Mouse (Mus musculus) kidney, adult 9 months (tissue): ENCODE results near the gene Olfr1158.
"Not testable (repeated sequence)": the region's sequence is repeated elsewhere in the genome, so short reads cannot be mapped to it uniquely, and the experiment has no call there.

Experiments used
- DNase-seq: peaks from one replicate; pipeline ENCODE4 v3.0.0; 2022

The Olfr1158 gene

DNA sequence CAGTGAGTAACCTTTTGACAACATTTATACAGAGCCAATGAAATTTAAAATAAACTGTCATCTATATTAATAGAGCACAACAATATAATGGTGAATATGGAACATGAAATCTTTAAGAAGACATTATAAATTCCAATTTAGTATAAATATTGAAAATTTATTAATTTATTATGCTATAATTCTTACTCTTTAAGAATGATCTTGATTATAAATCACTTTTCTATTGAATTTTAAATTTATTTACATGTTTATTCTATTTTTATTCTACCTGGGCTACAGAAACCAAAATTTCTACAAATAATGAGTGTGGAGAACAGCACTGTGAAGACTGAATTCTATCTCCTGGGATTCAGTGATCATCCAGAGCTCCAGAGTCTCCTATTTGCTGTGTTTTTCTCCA lies at the start of gene Olfr1158:
TSS of gene Olfr1158 (plus strand) at position 301 of the 400 bp plus-strand sequence.
- DNase-seq: no peak

DNA sequence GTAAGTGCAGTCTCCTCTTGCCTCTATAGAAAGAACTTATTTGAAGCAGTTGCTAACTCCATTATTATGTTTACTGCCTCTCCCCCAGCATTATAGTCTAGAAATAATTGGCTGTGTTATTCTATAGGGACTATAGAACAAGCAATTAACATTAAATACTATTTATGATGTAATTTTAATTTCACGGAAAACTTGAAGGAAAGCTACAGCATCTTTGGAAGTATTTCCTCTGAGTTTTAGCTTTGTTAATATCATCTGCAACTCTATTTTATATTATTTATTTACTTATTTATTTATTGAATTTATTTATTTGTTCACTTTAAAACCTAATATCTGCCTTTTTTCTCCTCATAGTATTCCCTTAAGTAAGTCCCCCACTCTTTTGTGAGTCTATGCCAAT lies 44.9 kb upstream of the Olfr1158 start, which contains the start of gene Olfr1155:
TSS of gene Olfr1155 (minus strand) at position 101 of the 400 bp plus-strand sequence.
- DNase-seq: no peak

DNA sequence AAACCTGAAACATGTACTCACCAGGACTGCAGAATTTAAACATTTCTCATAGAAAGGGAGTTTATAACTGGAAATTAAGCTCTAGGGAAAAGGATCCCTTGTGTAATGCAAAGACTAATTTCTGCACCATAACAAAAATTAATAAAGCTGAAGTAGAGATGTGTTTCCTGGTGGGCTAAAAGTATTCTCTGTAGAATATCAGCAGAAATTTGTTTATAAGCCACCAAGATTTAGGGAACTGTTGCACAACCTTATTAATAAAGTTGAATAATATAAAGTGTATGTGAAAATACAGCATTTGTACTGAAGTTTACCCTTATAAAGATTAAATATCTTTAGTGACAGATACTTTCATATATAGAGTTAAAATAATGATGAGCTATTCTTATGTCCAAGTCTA lies 36.9 kb upstream of the Olfr1158 start, which contains the start of gene Olfr1156:
TSS of gene Olfr1156 (minus strand) at position 101 of the 400 bp plus-strand sequence.
- no peak for DNase-seq

DNA sequence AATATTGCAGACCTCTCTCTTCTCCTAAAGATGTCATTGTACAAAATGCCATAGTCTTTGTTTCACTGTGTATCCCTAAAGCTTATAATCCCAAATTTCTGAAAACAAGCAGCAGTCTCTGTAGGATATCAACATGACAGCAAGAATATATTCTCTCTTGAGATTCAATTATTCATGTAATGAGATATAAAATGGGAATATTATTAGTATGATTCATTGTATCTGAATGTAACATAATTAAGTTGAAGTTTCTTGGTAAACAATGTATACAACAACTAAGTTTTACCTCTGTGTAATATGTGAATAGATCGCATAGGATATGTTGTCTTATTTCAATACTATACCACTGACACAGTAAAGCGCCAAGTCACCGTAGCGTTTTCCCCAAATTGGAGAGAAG lies 21.7 kb upstream of the Olfr1158 start, which contains the start of gene Olfr1157:
TSS of gene Olfr1157 (minus strand) at position 101 of the 400 bp plus-strand sequence.
- DNase-seq: no peak

DNA sequence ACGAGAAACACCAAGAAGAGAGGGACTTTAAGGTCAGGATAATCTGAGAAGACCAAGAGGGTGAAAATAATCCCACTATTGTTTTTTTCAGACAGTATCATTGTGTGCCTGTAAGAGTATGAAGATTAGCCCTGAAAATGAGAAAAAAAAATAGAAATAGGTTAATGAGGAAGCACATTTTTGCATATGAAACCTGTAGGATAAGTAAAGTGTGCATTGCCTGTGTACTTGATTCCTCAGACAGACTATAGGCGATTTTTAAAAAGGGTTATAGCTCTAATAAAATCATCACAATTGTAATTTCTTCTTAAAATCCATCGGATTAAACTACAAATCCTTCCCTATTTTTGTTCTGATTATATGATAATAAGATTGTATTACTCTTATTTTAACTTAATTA lies 15.3 kb upstream of the Olfr1158 start, which contains the start of gene Olfr74:
TSS of gene Olfr74 (minus strand) at position 101 of the 400 bp plus-strand sequence.
- DNase-seq: no peak

DNA sequence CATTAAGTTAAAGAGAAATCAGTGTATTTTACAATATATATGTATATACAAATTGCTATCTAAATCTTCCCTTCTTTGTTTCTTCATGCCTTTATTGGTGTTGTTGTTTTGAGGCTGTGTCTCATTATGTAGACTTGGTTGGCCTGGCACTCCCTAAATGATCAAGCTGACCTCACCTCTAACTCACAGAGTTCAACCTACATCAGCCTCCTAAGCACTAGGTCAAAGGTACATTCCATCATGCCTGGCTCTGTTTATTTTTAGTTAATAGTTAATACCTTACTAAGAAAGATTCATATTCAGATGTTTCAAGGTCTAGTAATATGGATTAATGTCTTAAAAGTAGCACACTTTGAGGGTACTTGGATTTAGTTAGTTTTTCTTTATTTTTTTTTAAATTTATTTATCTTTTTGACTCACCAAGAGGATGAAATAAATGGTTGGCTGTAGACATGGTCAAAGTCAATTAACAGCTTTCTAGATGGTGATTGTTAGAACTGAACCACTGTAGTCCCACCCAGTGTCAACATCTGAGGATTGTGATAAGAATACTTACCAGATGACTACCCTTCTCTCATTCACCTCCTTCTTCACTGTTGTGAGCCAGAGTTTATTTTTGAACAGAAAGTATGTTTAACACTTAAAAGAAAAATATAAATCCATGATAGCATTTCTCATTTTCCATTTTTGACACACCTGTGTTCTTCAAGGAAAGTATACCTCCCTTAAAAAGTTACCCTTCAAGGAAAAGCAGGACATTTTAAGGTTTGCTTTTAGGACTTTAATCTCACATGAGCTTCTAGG lies 17.8 kb downstream of the Olfr1158 start, which contains the start of gene Olfr1160:
TSS of gene Olfr1160 (minus strand) at position 754 of the 804 bp plus-strand sequence.
- DNase-seq: peak; percentile 3

DNA sequence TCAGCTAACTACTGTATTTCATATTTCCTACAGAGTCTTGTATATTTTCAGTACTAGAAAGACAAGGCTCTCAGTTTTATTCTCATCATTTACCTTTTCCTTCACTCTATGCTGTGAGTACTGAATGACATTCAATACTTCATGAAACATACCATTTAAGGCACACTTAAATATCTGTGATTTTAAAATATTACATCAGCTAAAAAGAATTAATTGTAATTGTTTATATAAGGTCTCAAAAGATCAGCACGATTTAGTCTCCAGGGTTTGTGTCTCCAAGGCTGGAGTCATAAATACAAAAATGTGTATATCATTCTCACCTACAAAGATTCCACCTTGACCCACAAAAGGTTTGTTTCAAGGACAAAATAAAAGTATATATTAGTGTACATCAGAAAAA lies 32.6 kb downstream of the Olfr1158 start, which contains the start of gene Olfr1161:
TSS of gene Olfr1161 (plus strand) at position 301 of the 400 bp plus-strand sequence.
- DNase-seq: not testable (repeated sequence)

DNA sequence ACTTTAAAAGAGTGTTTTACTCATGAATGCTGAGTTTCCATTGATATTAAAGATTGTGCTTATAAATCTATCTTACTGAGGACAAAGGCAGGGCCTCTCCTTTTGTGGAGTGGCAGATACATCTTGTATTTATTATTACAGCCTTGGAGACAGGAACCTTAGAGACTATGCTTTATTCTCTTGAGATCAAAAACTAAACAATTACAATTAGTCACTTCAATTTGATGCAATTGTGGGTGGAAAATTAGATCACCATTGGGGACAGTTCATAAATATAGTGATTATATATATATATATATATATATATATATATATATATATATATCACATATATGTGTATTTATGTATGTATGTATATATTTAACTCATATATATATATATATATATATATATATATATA lies 47.7 kb downstream of the Olfr1158 start, which contains the start of gene Olfr73:
TSS of gene Olfr73 (minus strand) at position 101 of the 400 bp plus-strand sequence.
- DNase-seq: no peak
